Mouse (Mus musculus): ENCODE results near the gene Cherp. TPM values are rescaled to one million over a fixed set of nuclear protein-coding genes. Genes with fewer than 3 reads are reported as not detected.

The Cherp gene
- polyA plus RNA-seq, 1 experiment from 2014 or later: 58.2 TPM

- peaks cover 31% of the 10 kb centered on the region for H3K4me1 ChIP-seq (replicated peaks; ENCODE audit: control insufficient read depth, insufficient read depth, low read length)
- H3K27me3 ChIP-seq (replicated peaks; ENCODE audit: control insufficient read depth, insufficient read depth, low read length): no peaks in the 10 kb centered on the region
- no peak overlapping the region for H3K27ac ChIP-seq (ENCODE audit: low read length)
- no peaks in the 10 kb centered on the region; the same call in 1 of the 2 replicates for H3K36me3 ChIP-seq (ENCODE audit: control insufficient read depth, insufficient read depth)
- H3K4me3 ChIP-seq (replicated peaks; ENCODE audit: low read length): no peak overlapping the region
- no peaks in the 10 kb centered on the region for H3K9me3 ChIP-seq (ENCODE audit: control insufficient read depth, low read length)
- H3K4me2 ChIP-seq (ENCODE audit: low read length): no peak overlapping the region
- no peak for ATAC-seq
- WGBS: 84% methylated on average over 2 of the region's 2 CpGs
- H3K9ac ChIP-seq (replicated peaks; ENCODE audit: low read depth, low read length): no peak overlapping the region
These were observed 24.7 kb upstream of the Cherp start for GRCm38 (mm10) chr8:72499521-72500284.

GRCm38 (mm10) chr8:72498527-72498926, 23.5 kb upstream of the Cherp start:
- no peaks in the 10 kb centered on the region for H3K9me3 ChIP-seq (ENCODE audit: control insufficient read depth, low read length)
- H3K27me3 ChIP-seq (replicated peaks; ENCODE audit: control insufficient read depth, insufficient read depth, low read length): no peaks in the 10 kb centered on the region
- no peak for ATAC-seq
- H3K4me1 ChIP-seq (replicated peaks; ENCODE audit: control insufficient read depth, insufficient read depth, low read length): peaks cover 28% of the 10 kb centered on the region
- no peak overlapping the region for H3K9ac ChIP-seq (replicated peaks; ENCODE audit: low read depth, low read length)
- no peak overlapping the region for H3K4me2 ChIP-seq (ENCODE audit: low read length)
- no peaks in the 10 kb centered on the region; the same call in 1 of the 2 replicates for H3K36me3 ChIP-seq (ENCODE audit: control insufficient read depth, insufficient read depth)
- no peak overlapping the region for H3K4me3 ChIP-seq (replicated peaks; ENCODE audit: low read length)
- H3K27ac ChIP-seq (ENCODE audit: low read length): no peak overlapping the region
- 93% methylated on average over 4 of the region's 4 CpGs for WGBS

DNA sequence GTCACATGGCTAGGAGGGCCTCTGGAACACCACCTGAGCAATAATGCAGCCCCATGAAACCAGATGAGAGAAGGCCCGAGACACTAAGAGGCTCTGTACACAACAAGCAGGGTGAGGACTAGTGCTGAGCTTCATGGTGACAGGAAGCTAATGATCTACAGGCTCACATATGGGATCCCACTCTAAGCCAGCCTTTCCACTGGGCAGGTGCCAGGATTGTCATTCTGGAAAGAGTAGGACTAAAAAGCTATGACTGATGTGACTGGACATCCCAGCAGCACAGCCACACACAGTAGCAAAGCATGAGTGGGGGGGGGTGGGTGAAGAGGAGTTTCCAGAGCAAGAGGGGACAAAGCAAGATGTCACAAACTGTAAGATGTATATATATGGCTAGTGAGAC, 22.9 kb upstream of the Cherp start:
- H3K9me3 ChIP-seq (ENCODE audit: control insufficient read depth, low read length): no peaks in the 10 kb centered on the region
- WGBS: 70% methylated on average over 1 of the region's 1 CpGs
- peaks cover 27% of the 10 kb centered on the region for H3K4me1 ChIP-seq (replicated peaks; ENCODE audit: control insufficient read depth, insufficient read depth, low read length)
- no peaks in the 10 kb centered on the region; the same call in 1 of the 2 replicates for H3K36me3 ChIP-seq (ENCODE audit: control insufficient read depth, insufficient read depth)
- no peak overlapping the region for H3K4me2 ChIP-seq (ENCODE audit: low read length)
- no peak overlapping the region for H3K27ac ChIP-seq (ENCODE audit: low read length)
- ATAC-seq: no peak
- H3K9ac ChIP-seq (replicated peaks; ENCODE audit: low read depth, low read length): no peak overlapping the region
- no peak overlapping the region for H3K4me3 ChIP-seq (replicated peaks; ENCODE audit: low read length)
- H3K27me3 ChIP-seq (replicated peaks; ENCODE audit: control insufficient read depth, insufficient read depth, low read length): no peaks in the 10 kb centered on the region

GRCm38 (mm10) chr8:72496217-72496616, 21.2 kb upstream of the Cherp start:
- no peak for ATAC-seq
- 91% methylated on average over 19 of the region's 19 CpGs for WGBS
- no peak overlapping the region for H3K9ac ChIP-seq (replicated peaks; ENCODE audit: low read depth, low read length)

GRCm38 (mm10) chr8:72495411-72496111, 20.5 kb upstream of the Cherp start:
- no peak overlapping the region for H3K4me2 ChIP-seq (ENCODE audit: low read length)
- no peaks in the 10 kb centered on the region for H3K9me3 ChIP-seq (ENCODE audit: control insufficient read depth, low read length)
- WGBS: 88% methylated on average over 23 of the region's 23 CpGs
- H3K27ac ChIP-seq (ENCODE audit: low read length): no peak overlapping the region
- no peaks in the 10 kb centered on the region for H3K27me3 ChIP-seq (replicated peaks; ENCODE audit: control insufficient read depth, insufficient read depth, low read length)
- peaks cover 30% of the 10 kb centered on the region for H3K4me1 ChIP-seq (replicated peaks; ENCODE audit: control insufficient read depth, insufficient read depth, low read length)
- H3K9ac ChIP-seq (replicated peaks; ENCODE audit: low read depth, low read length): no peak overlapping the region
- H3K36me3 ChIP-seq (ENCODE audit: control insufficient read depth, insufficient read depth): no peaks in the 10 kb centered on the region; the same call in 1 of the 2 replicates
- no peak overlapping the region for H3K4me3 ChIP-seq (replicated peaks; ENCODE audit: low read length)
- ATAC-seq: no peak

More at GRCm38 (mm10) chr8:72496217-72496616, 21.2 kb upstream of the Cherp start:
- no peak overlapping the region for H3K4me3 ChIP-seq (replicated peaks; ENCODE audit: low read length)
- H3K4me2 ChIP-seq (ENCODE audit: low read length): no peak overlapping the region
- no peaks in the 10 kb centered on the region for H3K9me3 ChIP-seq (ENCODE audit: control insufficient read depth, low read length)
- no peak overlapping the region for H3K27ac ChIP-seq (ENCODE audit: low read length)
- H3K4me1 ChIP-seq (replicated peaks; ENCODE audit: control insufficient read depth, insufficient read depth, low read length): peaks cover 28% of the 10 kb centered on the region
- H3K27me3 ChIP-seq (replicated peaks; ENCODE audit: control insufficient read depth, insufficient read depth, low read length): no peaks in the 10 kb centered on the region
- no peaks in the 10 kb centered on the region; the same call in 1 of the 2 replicates for H3K36me3 ChIP-seq (ENCODE audit: control insufficient read depth, insufficient read depth)

GRCm38 (mm10) chr8:72493381-72493780, 18.4 kb upstream of the Cherp start:
- Histone ChIP-seq H3K9me3 (ENCODE audit: control insufficient read depth, low read length) (no peaks in the 10 kb centered on the region), H3K4me3 (replicated peaks; ENCODE audit: low read length) (peak overlapping the region; percentile 79), H3K4me1 (replicated peaks; ENCODE audit: control insufficient read depth, insufficient read depth, low read length) (peaks cover 29% of the 10 kb centered on the region), H3K4me2 (ENCODE audit: low read length) (peak overlapping the region; percentile 73), H3K27me3 (replicated peaks; ENCODE audit: control insufficient read depth, insufficient read depth, low read length) (no peaks in the 10 kb centered on the region), H3K36me3 (ENCODE audit: control insufficient read depth, insufficient read depth) (peaks cover 3% of the 10 kb centered on the region; the same call in 1 of the 2 replicates), H3K27ac (ENCODE audit: low read length) (peak overlapping the region; percentile 79), H3K9ac (replicated peaks; ENCODE audit: low read depth, low read length) (peak overlapping the region; percentile 72)
- WGBS: 13% methylated on average over 8 of the region's 8 CpGs
- ATAC-seq: no peak

- H3K9ac ChIP-seq (replicated peaks; ENCODE audit: low read depth, low read length): peak overlapping the region; percentile 78
- ATAC-seq: peak; percentile 96
- no peaks in the 10 kb centered on the region for H3K27me3 ChIP-seq (replicated peaks; ENCODE audit: control insufficient read depth, insufficient read depth, low read length)
- H3K27ac ChIP-seq (ENCODE audit: low read length): peak overlapping the region; percentile 79
- peak overlapping the region; percentile 73 for H3K4me2 ChIP-seq (ENCODE audit: low read length)
- H3K4me1 ChIP-seq (replicated peaks; ENCODE audit: control insufficient read depth, insufficient read depth, low read length): peaks cover 28% of the 10 kb centered on the region
- peak overlapping the region; percentile 79 for H3K4me3 ChIP-seq (replicated peaks; ENCODE audit: low read length)
- no peaks in the 10 kb centered on the region for H3K9me3 ChIP-seq (ENCODE audit: control insufficient read depth, low read length)
- WGBS: under 1% methylated on average over 56 of the region's 56 CpGs
- H3K36me3 ChIP-seq (ENCODE audit: control insufficient read depth, insufficient read depth): peaks cover 3% of the 10 kb centered on the region; the same call in 1 of the 2 replicates
These were observed 17.6 kb upstream of the Cherp start for GRCm38 (mm10) chr8:72492622-72493081.

GRCm38 (mm10) chr8:72491680-72492621, 16.9 kb upstream of the Cherp start, which contains the start of gene Slc35e1:
Gene Slc35e1, minus strand, starts transcription at chr8:72492614.
- H3K4me1 ChIP-seq (replicated peaks; ENCODE audit: control insufficient read depth, insufficient read depth, low read length): peaks cover 26% of the 10 kb centered on the region
- H3K4me3 ChIP-seq (replicated peaks; ENCODE audit: low read length): peak within 1 kb of the TSS; percentile 79
- peak within 1 kb of the TSS; percentile 79 for H3K27ac ChIP-seq (ENCODE audit: low read length)
- H3K9me3 ChIP-seq (ENCODE audit: control insufficient read depth, low read length): no peaks in the 10 kb centered on the region
- peak within 1 kb of the TSS; percentile 90 for H3K4me2 ChIP-seq (ENCODE audit: low read length)
- H3K27me3 ChIP-seq (replicated peaks; ENCODE audit: control insufficient read depth, insufficient read depth, low read length): no peaks in the 10 kb centered on the region
- peak within 1 kb of the TSS; percentile 78 for H3K9ac ChIP-seq (replicated peaks; ENCODE audit: low read depth, low read length)
- peak; percentile 52 for ATAC-seq
- H3K36me3 ChIP-seq (ENCODE audit: control insufficient read depth, insufficient read depth): peaks cover 3% of the 10 kb centered on the region; the same call in 1 of the 2 replicates
- WGBS: under 1% methylated on average over 93 of the region's 98 CpGs

Measured in forebrain, embryonic 16.5 days (tissue).